Mouse (Mus musculus): ENCODE results near the gene Trafd1. TPM values are rescaled to one million over a fixed set of nuclear protein-coding genes. Genes with fewer than 3 reads are reported as not detected.

Gene Trafd1
- polyA plus RNA-seq, 1 experiment from 2014 or later: 80.9 TPM

DNA sequence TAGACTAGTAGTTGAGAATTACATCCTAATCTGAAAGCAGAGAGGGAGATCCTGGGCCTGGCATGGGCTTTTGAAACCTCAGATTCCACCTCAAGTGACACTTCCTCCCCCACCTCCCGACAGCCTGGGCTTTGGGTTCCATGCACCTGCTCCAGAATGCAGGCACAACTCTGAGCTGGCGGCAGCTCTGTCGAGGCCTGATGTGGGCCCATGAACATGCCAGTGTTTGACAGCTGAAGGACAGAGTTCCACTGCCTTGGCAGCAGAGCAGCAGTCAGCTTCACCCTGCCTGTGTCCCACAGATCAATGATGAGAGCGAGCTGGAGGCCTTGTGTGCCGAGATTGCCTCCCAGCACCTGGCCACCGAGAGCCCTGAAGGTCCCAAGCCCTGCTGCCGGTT lies 22.0 kb downstream of the Trafd1 start:
- H3K4me1 ChIP-seq (ENCODE audit: insufficient read depth, low read depth, low read length): no peaks in the 10 kb centered on the region
- H3K9ac ChIP-seq (replicated peaks; ENCODE audit: low read depth): no peak overlapping the region
- no peak overlapping the region for H3K4me2 ChIP-seq (replicated peaks; ENCODE audit: low read depth, low read length)
- no peak overlapping the region for H3K27ac ChIP-seq (ENCODE audit: low read length)
- H3K9me3 ChIP-seq (ENCODE audit: low read length): no peaks in the 10 kb centered on the region
- H3K27me3 ChIP-seq (replicated peaks; ENCODE audit: insufficient read depth, low read length): no peaks in the 10 kb centered on the region
- H3K4me3 ChIP-seq (ENCODE audit: low read depth, low read length): no peak overlapping the region
- 86% methylated on average over 7 of the region's 7 CpGs for WGBS
- DNase-seq (ENCODE audit: low spot score) (no peak), ATAC-seq (no peak)
- no peak for TF ChIP-seq EP300 (IDR thresholded peaks at IDR 0.05)
- no peak for TF ChIP-seq CTCF (IDR thresholded peaks at IDR 0.05)
- H3K36me3 ChIP-seq (ENCODE audit: insufficient read depth, low read length): peaks cover 38% of the 10 kb centered on the region; the same call in 1 of the 2 replicates

- Histone ChIP-seq H3K4me2 (replicated peaks; ENCODE audit: low read depth, low read length) (no peak overlapping the region), H3K36me3 (ENCODE audit: insufficient read depth, low read length) (peaks cover 44% of the 10 kb centered on the region; the same call in 1 of the 2 replicates), H3K9ac (replicated peaks; ENCODE audit: low read depth) (no peak overlapping the region), H3K4me3 (ENCODE audit: low read depth, low read length) (no peak overlapping the region), H3K27ac (ENCODE audit: low read length) (no peak overlapping the region), H3K4me1 (ENCODE audit: insufficient read depth, low read depth, low read length) (no peaks in the 10 kb centered on the region), H3K9me3 (ENCODE audit: low read length) (no peaks in the 10 kb centered on the region), H3K27me3 (replicated peaks; ENCODE audit: insufficient read depth, low read length) (no peaks in the 10 kb centered on the region)
- ATAC-seq: 0 out of 2 replicates have a peak, but pooled peaks have one; percentile 21
- 90% methylated on average over 5 of the region's 5 CpGs for WGBS
- DNase-seq (ENCODE audit: low spot score): no peak
- TF ChIP-seq CTCF (IDR thresholded peaks at IDR 0.05): no peak
- no peak for TF ChIP-seq EP300 (IDR thresholded peaks at IDR 0.05)
Observed at GRCm38 (mm10) chr5:121361696-121362095, 23.7 kb downstream of the Trafd1 start.

- H3K9ac ChIP-seq (replicated peaks; ENCODE audit: low read depth): no peak overlapping the region
- no peak for TF ChIP-seq CTCF (IDR thresholded peaks at IDR 0.05)
- no peak for TF ChIP-seq EP300 (IDR thresholded peaks at IDR 0.05)
- 43% methylated on average over 9 of the region's 9 CpGs for WGBS
- DNase-seq (ENCODE audit: low spot score) (no peak), ATAC-seq (no peak)
- H3K27ac ChIP-seq (ENCODE audit: low read length): no peak overlapping the region
- H3K4me2 ChIP-seq (replicated peaks; ENCODE audit: low read depth, low read length): no peak overlapping the region
- no peaks in the 10 kb centered on the region for H3K4me1 ChIP-seq (ENCODE audit: insufficient read depth, low read depth, low read length)
- H3K36me3 ChIP-seq (ENCODE audit: insufficient read depth, low read length): peaks cover 61% of the 10 kb centered on the region; the same call in 1 of the 2 replicates
- no peaks in the 10 kb centered on the region for H3K27me3 ChIP-seq (replicated peaks; ENCODE audit: insufficient read depth, low read length)
- H3K9me3 ChIP-seq (ENCODE audit: low read length): no peaks in the 10 kb centered on the region
- H3K4me3 ChIP-seq (ENCODE audit: low read depth, low read length): no peak overlapping the region
Observed at GRCm38 (mm10) chr5:121359229-121359628, 26.2 kb downstream of the Trafd1 start.

GRCm38 (mm10) chr5:121343997-121344396 lies 41.4 kb downstream of the Trafd1 start:
- Histone ChIP-seq H3K27me3 (replicated peaks; ENCODE audit: insufficient read depth, low read length) (no peaks in the 10 kb centered on the region), H3K4me1 (ENCODE audit: insufficient read depth, low read depth, low read length) (no peaks in the 10 kb centered on the region), H3K36me3 (ENCODE audit: insufficient read depth, low read length) (peaks cover 43% of the 10 kb centered on the region), H3K4me2 (replicated peaks; ENCODE audit: low read depth, low read length) (no peak overlapping the region), H3K27ac (ENCODE audit: low read length) (no peak overlapping the region), H3K9ac (replicated peaks; ENCODE audit: low read depth) (no peak overlapping the region), H3K9me3 (ENCODE audit: low read length) (no peaks in the 10 kb centered on the region), H3K4me3 (ENCODE audit: low read depth, low read length) (no peak overlapping the region)
- WGBS: 92% methylated on average over 8 of the region's 8 CpGs
- DNase-seq (ENCODE audit: low spot score): no peak
- no peak for TF ChIP-seq EP300 (IDR thresholded peaks at IDR 0.05)
- TF ChIP-seq CTCF (IDR thresholded peaks at IDR 0.05): no peak
- no peak for ATAC-seq

DNA sequence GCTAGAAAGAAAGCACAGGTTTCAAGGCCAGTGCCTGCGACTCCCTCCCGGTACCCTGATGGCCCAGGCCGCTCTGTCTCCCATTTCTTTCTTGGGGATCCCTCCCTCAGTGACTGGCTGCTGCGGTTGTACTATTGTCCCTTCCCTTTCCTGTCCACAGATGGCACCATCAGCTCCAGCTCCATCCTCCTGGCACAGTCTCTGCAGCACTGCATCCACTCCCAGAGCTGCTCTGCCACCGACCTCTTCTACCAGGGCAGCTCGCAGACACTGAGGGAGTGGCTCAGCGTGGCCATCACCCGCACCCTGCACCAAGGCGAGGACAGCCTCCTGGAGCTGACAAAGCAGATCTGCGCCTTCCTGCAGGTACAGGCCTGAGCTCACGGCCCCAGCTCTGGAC lies 42.9 kb downstream of the Trafd1 start:
- H3K9ac ChIP-seq (replicated peaks; ENCODE audit: low read depth): no peak overlapping the region
- H3K36me3 ChIP-seq (ENCODE audit: insufficient read depth, low read length): peaks cover 41% of the 10 kb centered on the region
- H3K9me3 ChIP-seq (ENCODE audit: low read length): no peaks in the 10 kb centered on the region
- DNase-seq (ENCODE audit: low spot score): no peak
- H3K27me3 ChIP-seq (replicated peaks; ENCODE audit: insufficient read depth, low read length): no peaks in the 10 kb centered on the region
- TF ChIP-seq EP300 (IDR thresholded peaks at IDR 0.05) (no peak), CTCF (IDR thresholded peaks at IDR 0.05) (no peak)
- H3K4me1 ChIP-seq (ENCODE audit: insufficient read depth, low read depth, low read length): no peaks in the 10 kb centered on the region
- no peak overlapping the region for H3K4me2 ChIP-seq (replicated peaks; ENCODE audit: low read depth, low read length)
- no peak overlapping the region for H3K27ac ChIP-seq (ENCODE audit: low read length)
- ATAC-seq: no peak
- H3K4me3 ChIP-seq (ENCODE audit: low read depth, low read length): no peak overlapping the region
- 87% methylated on average over 11 of the region's 11 CpGs for WGBS

- Histone ChIP-seq H3K4me1 (ENCODE audit: insufficient read depth, low read depth, low read length) (no peaks in the 10 kb centered on the region), H3K27ac (ENCODE audit: low read length) (no peak overlapping the region), H3K9ac (replicated peaks; ENCODE audit: low read depth) (no peak overlapping the region), H3K27me3 (replicated peaks; ENCODE audit: insufficient read depth, low read length) (no peaks in the 10 kb centered on the region), H3K4me2 (replicated peaks; ENCODE audit: low read depth, low read length) (no peak overlapping the region), H3K9me3 (ENCODE audit: low read length) (no peaks in the 10 kb centered on the region), H3K4me3 (ENCODE audit: low read depth, low read length) (no peak overlapping the region), H3K36me3 (ENCODE audit: insufficient read depth, low read length) (peaks cover 45% of the 10 kb centered on the region)
- ATAC-seq: no peak
- 21% methylated on average over 7 of the region's 7 CpGs for whole genome bisulfite sequencing
- DNase-seq (ENCODE audit: low spot score): peak; percentile 5
- no peak for TF ChIP-seq CTCF (IDR thresholded peaks at IDR 0.05)
- TF ChIP-seq EP300 (IDR thresholded peaks at IDR 0.05): no peak
Observed at GRCm38 (mm10) chr5:121340965-121341473, 44.4 kb downstream of the Trafd1 start.
